Mouse (Mus musculus) right cerebral cortex, adult 2 months (tissue): ENCODE results near the gene Ist1.

Experiments used
- DNase-seq, 2 experiments: peaks; one replicate each; pipeline ENCODE4 v3.0.0; 2021 to 2022; ENCODE audit warnings: low spot score in 2 of 2

Gene Ist1

DNA sequence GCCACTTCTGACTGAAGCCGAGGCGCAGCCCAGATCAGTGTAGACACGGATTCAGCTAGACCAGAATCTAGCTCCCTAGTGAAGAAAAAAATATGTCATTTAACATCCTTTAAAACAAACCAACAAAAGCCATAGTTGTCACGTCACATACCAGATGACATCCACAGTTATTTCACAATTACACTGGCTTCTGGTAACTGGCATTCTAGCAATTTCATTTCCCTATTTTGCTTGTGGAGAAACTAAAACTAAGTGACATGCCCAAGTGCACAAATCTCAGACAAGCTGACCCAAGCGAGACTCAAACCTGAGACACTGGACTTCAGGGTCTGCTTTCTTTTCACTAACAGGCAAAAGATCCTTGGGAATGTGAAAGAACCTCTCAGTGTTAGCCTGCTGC is 10.9 kb downstream of the Ist1 start:
- DNase-seq = no peak

DNA sequence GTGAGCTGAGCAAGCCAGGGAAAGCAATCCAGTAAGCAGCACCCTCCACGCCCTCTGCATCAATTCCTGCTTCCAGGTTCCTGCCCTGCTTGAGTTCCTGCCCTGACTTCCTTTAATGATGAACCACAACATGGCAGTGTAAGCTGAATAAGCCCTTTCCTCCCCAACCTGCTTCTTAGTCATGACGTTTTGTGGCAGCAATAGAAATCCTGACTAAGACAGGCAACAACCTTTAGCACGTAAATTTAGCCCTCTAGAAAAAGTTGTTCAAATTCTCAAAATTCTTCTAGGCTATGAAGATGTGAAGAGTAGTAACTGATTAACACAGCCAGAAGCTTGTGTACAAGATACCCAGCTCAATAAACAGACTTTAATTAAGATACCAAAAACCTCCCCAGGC is 11.5 kb downstream of the Ist1 start:
- no peak for DNase-seq

DNA sequence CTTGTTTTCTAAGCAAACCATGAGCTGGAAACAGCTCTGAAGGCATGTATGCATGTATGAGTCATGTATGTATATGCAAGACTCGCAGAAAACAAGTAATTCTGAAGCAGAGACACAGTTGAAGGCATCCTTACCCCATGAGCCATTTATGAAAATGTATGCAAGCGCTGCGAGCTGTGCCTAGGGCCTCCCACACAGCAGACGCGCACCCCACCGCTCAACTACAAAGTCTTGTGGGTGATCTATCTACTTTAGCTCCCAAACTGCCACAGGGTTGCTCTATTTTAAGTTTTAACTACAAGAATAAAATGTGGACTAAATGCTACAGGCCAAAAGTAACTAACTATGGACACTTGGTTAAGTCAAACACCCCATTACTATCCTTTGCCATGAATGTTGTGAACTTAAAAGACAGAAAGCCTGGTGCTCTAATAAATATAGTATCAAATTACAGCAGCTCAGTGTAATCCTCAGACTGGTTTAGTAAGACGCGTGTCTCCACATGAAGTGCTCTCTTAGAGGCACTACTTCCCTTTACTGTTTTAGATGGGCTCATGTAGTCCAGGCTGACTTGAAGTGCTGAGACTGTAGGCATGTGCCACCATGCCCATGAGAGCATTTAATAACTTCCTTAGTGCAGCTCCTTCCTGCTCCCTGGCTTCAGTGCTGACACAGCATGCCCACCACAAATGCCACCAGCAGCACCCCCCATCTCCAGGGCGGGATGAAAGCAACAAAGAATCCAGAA is 17.0 kb downstream of the Ist1 start:
- peak; percentile 62 to 70 for DNase-seq

DNA sequence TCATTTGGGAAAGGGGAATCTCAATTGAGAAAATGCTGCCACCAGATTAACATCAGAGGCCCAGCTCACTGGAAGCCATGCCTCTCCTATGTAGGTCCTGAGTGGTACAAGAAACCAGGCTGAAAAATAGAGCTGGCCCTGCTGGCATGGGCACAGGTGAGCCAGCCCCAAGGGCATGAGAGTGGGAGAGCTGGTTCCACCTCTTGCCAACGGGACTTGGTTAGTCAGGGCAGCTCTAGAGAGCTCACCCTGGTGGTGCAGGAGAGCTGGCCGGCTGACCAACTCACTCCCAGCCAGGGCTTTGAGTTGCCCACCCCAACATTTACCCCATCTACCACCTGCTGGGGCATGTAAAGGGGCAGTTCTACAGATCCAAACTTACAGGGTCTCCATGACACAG is 19.5 kb downstream of the Ist1 start:
- DNase-seq = no peak

DNA sequence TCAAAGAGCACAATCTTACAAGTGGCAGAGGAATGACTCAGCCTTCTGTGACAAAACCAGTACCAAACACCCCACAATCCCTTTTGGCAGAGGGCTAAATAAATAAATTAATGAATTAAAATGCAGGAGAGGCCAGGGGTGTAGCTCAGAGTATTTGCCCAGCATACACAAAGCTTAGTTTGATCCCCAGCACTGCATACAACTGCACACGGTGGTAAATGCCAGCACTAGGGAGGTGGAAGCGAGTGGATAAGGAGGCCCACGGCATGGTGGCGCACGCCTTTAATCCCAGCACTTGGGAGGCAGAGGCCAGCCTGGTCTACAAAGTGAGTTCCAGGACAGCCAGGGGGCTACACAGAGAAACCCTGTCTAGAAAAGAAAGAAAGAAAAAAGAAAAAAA is 20.4 kb downstream of the Ist1 start:
- DNase-seq = no peak

DNA sequence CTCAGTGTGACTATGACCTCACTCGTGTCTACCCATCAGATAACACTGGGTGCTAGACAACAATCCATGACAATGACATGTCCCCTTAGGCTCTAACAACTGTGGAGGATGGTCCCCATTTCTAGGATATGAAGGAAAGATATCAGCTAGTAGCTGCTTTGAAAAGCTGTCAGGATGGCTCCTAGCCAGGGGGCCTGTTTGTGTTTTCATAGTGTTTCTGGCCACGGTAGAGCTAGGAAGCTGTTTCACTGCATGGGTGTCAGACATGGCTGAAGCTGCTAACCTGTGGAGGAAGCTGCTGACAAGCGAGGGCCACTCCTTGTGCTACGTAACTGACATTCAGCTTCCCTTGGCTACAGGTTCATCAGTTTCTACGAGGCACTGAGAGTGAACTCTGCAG is 26.4 kb downstream of the Ist1 start:
- no peak for DNase-seq

DNA sequence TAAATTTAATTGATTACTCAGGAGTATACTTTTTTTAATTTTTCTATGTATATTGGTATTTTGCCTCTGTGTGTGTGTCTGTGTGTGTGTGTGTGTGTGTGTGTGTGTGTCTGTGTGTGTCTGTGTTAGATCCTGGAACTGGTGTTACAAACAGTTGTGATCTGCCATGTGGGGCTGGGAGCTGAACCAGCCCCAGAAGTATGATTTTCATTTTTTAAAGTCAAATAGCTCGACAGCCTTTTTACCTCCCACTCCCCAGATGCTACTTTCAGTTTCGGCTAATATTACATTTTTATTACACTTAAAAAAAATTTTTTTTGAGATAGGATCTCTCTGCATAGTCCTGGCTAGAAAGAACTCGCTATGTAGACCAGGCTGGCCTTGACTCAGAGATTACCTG is 30.7 kb downstream of the Ist1 start:
- DNase-seq = no peak

DNA sequence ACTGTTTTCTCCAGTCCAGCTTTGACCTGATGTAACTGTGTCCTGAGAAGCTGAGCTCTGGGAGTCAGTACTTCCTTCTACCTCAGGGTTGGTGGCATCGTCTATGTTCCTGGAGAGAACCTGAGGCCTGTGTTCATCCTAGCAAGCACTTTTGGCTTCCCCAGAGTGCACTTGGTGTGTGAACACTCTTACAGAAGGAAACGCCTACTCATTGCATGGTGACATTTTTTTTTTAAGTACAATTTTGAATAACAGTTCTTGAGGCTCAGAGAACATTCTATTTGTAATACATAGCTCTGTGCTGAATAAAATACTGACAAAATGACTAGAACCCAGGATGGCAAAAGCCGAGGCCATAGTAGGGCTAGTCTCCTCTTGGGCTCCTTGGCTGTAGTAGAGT is 36.2 kb downstream of the Ist1 start:
- DNase-seq = peak in 1 of 2 experiments; percentile 25

DNA sequence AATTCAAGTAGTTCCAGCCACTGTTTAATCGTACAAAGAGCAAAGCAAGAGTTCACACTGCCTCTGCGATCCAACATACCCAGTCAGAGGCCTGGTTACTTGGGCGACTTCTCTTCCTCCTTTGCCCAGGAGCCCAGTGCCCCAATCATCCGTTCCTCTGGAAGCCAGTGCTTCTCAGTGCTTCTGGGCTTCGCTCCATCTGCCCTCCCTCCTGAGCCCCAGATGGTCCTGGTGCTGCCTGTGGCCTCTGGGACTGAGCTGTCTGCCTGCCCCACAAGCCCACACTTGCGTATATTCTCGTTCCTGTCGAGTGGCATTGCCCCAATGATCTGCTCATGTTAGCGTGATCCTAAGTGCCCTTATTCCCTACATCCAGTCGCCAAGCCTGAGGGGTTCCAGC is 42.3 kb downstream of the Ist1 start:
- no peak for DNase-seq

DNA sequence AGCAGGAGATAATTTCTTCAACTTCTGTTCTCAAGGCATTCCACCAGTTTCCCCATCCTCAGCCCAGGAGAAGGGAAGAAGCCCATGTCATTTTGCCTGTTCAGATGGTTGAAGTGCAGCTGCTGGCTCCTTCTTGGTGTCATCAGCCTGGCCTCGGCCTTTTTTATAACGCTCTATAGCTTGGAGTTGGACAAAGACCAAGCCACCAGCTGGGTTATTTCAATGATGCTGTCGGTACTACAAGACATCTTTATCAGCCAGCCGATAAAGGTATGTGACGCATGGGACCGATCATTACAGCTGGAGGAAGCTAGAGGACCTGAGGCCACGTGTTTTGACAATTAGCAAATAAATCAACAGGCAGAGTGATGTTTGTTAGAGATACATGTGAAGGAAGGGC is 44.6 kb downstream of the Ist1 start:
- DNase-seq = no peak

DNA sequence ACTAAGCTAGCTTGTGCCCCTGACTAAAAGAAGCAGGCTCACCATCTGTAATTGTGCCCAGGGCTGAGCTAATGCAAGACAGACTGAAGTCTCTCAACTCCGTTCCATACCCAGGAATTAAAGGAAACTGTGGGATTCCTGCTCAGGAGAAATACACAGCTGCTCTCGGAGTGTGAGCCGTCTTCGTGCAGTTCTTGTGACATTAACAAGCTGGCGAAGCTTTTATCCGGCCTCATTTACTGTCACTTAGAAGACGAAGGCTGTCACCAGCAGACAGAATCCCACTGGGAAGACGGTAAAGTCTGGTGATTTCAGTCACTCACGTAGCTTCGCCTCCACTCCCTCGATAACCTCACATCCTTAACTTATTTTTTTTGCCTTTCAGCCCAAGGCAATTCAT is 45.7 kb downstream of the Ist1 start:
- DNase-seq = no peak

DNA sequence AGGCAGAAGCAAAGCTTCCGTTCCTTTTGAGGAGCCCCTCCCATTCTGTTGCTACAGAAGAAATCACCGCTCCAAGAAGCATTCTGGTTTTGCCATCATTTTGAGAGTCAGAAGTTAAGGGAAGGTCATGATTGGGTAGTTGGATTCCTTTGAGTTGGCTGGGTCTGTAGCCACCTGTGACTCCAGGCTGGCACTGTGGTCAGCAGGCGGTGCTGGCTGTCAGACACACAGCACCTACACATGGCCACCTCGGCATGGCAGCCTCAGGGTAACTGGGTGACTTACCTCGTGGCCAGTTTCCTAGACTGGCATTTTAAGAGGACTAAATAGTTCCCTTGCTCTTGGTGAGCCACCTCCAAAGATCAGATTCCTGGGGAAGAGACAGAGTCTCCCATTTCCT is 51.8 kb downstream of the Ist1 start:
- no peak for DNase-seq

DNA sequence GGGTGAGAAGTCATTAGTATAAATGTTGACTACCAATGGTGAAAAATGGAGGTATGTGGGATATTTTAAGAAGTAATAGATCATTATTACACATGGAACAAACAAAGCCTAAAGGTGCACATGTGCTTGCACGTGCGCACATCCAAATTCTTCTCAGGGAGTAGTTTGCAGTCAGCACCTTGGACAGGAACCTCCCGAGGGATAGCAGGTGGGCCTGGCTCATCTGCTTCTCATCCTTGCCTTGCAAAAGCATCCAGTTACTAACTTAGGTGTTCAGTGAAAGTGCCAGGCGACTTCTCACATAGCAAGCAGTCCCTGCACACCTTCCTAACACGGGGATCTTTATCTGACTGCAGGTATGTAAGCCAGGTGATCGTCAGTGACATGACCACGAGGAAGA is 52.6 kb downstream of the Ist1 start:
- DNase-seq = no peak

DNA sequence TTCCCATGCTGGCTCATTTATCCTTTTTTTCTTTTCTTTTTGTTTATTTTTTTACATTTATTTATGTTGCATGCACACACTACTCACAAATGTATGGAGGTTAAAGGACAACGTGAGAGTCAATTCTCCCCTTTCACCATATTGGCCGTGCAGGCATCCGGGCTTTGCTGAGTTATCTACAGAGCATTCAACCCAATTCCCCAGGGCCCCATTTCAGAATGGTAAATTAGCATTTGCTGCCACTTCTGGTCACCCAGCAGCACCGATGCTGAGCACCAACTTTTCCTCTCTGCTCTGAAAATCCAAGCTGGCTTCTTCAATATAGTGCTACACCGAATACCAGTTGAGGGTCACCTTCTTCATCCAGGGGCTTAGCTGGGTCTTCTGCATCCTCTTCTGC is 54.2 kb downstream of the Ist1 start:
- no peak for DNase-seq

DNA sequence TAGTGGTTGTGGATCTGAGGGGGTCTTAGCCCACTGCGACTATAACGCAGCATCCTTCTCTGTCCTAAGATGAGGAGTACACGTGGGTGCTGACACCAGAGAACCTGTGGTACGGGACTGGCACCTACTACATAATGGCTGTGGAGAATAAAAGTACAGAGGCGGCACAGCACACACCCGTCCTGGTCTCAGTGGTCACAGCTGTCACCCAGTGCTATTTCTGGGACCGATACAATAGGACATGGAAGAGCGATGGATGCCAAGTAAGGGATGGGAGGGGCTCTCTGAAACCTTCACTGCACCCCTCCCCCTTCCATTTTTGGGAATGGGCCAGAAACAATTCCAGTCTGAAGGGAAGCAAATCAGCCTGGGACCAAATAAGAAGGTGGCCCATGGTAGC is 57.9 kb downstream of the Ist1 start:
- DNase-seq = no peak

DNA sequence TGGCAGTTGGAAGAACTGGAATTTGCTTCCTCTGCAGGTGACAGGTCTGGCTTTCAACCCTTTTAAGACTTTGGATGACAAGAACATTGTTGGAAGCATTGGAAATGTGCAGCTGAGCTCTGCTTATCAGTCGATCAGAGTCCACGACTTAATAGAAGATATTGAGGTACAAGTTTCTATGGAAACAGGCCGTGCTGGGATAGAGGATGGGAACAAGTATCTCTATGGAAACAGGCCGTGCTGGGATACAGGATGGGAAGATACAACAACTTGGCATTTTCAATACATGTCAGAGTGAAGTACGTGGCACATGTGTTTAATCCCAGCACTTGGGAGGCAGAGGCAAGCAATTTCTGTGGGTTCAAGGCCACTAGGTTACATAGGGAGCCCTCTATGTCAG is 60.6 kb downstream of the Ist1 start:
- peak in 1 of 2 experiments; percentile 6 for DNase-seq

DNA sequence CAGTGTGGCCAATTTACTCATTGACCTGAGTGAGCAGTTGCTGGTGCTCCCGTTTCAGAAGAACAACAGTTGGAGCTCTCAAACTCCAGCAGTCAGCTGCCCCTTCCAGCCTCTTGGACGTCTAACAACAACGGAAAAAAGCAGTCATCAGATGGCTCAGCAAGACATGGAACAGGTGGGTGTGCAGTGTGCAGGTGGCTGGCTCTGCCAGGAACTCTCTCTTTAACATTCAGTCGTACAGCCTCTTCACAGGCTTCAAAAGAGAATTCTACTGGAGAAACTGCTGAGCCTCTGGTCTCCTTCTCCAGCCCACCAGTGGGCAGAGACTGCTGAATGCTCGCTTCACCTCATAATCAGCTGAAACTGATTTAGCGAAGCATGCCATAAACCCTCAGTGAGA is 64.4 kb downstream of the Ist1 start:
- peak; percentile 33 to 46 for DNase-seq
